16 mouse cellular contexts compared by ENCODE assay signal in the genomic region with DNA sequence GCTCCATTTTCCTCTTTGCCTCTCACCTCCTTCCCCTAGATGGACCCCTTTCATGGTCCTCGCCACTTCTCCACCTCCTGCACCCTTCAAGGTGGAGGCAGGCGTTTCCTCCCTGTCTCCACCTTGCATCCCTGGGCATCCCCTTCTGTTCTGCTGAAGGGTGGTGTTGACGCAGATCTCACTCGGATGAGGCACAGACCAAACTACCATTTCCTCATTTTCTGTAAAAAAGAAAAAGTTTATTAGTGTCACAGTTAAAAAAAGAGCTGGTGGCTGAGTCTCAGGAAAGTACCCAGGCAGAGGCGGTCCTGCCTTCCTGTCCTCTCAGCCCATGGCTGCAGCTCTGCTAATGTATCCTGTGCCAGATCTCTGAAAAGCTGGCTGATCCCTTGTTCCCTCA. TPM values are rescaled to one million over a fixed set of nuclear protein-coding genes. Genes with fewer than 3 reads are reported as not detected.
DNase-seq lines count a peak whose midpoint lies in the region; ATAC-seq and TF ChIP-seq lines count a peak whose summit lies in the region.
"Had no signal": no experiment of that assay in that cellular context is flagged by ENCODE, and none has a peak within 500 bp of the region (broad histone marks: within the 10 kb centered on the region; RNA-seq: fewer than 3 reads in every experiment).

No protein-coding gene starts in this region.

- H3K27ac ChIP-seq in liver, postnatal 0 days (ENCODE audit: low read depth), result peak overlapping the region; percentile 91
- H3K27ac ChIP-seq: forebrain, embryonic 12.5 days; kidney, postnatal 0 days; midbrain, embryonic 15.5 days had no signal

- peak overlapping the region; percentile 73 for H3K4me2 ChIP-seq in liver, postnatal 0 days (ENCODE audit: low read depth, low read length)
- H3K4me2 ChIP-seq: forebrain, embryonic 12.5 days; midbrain, embryonic 15.5 days had no signal

- no peaks in the 10 kb centered on the region for H3K9me3 ChIP-seq in G1E (replicated peaks)
- H3K9me3 ChIP-seq in liver, postnatal 0 days (ENCODE audit: low read length), result no peaks in the 10 kb centered on the region
- H3K9me3 ChIP-seq: forebrain, embryonic 12.5 days; midbrain, embryonic 15.5 days had no signal

- TF ChIP-seq EP300 in liver, postnatal 0 days (IDR thresholded peaks at IDR 0.05; ENCODE audit: low read depth), result no peak

- peak; percentile 35 for DNase-seq in kidney, postnatal 14 days
- DNase-seq in kidney, postnatal 4 days, result no peak
- DNase-seq in G1E (ENCODE audit: low spot score), result no peak
- no peak for DNase-seq in liver, postnatal 0 days
- DNase-seq in urinary bladder, postnatal 10 days (ENCODE audit: low spot score), result no peak
- no peak for DNase-seq in left cerebral cortex, adult 8-10 months (ENCODE audit: low spot score in 2 of 2)
- no peak for DNase-seq in urinary bladder, postnatal 36 days (ENCODE audit: low spot score in 2 of 2)
- DNase-seq: cerebellum, adult 8-10 months; lung, postnatal 10 days had no signal

- peak overlapping the region; percentile 69 for H3K9ac ChIP-seq in liver, postnatal 0 days (replicated peaks)
- H3K9ac ChIP-seq: forebrain, embryonic 12.5 days; midbrain, embryonic 15.5 days had no signal

- H3K36me3 ChIP-seq in G1E (replicated peaks), result peaks cover 31% of the 10 kb centered on the region
- peaks cover 5% of the 10 kb centered on the region; the same call in 1 of the 2 replicates for H3K36me3 ChIP-seq in liver, postnatal 0 days (replicated peaks; ENCODE audit: insufficient read depth, low read length)
- H3K36me3 ChIP-seq: forebrain, embryonic 12.5 days; midbrain, embryonic 15.5 days had no signal

- no peak for ATAC-seq in G1E (ENCODE audit: extremely low read depth, insufficient number of reproducible peaks, low FRiP score, poor library complexity, severe bottlenecking)
- ATAC-seq in granulocyte monocyte progenitor cell, adult 5-6 weeks (replicated peaks; ENCODE audit: poor library complexity, severe bottlenecking), result peak; percentile 53
- ATAC-seq in liver, postnatal 0 days, result no peak
- ATAC-seq: midbrain, embryonic 15.5 days had no signal

- no peaks in the 10 kb centered on the region for H3K27me3 ChIP-seq in G1E (ENCODE audit: insufficient read depth, low read length)
- no peaks in the 10 kb centered on the region for H3K27me3 ChIP-seq in liver, postnatal 0 days (ENCODE audit: insufficient read depth, low read length)
- H3K27me3 ChIP-seq: midbrain, embryonic 15.5 days had no signal

- TF ChIP-seq CTCF in G1E (IDR thresholded peaks at IDR 0.05; ENCODE audit: low read depth, low read length), result no peak
- no peak for TF ChIP-seq CTCF in liver, postnatal 0 days (IDR thresholded peaks at IDR 0.05; ENCODE audit: low read depth)

- peak overlapping the region; percentile 66; the same call in 1 of the 2 replicates for H3K4me3 ChIP-seq in G1E (ENCODE audit: low read depth, low read length)
- H3K4me3 ChIP-seq in liver, postnatal 0 days (ENCODE audit: low read depth, low read length), result peak overlapping the region; percentile 63
- H3K4me3 ChIP-seq: forebrain, embryonic 12.5 days; midbrain, embryonic 15.5 days had no signal

- peaks cover 75% of the 10 kb centered on the region for H3K4me1 ChIP-seq in G1E (ENCODE audit: insufficient read depth, low read depth, low read length)
- H3K4me1 ChIP-seq in liver, postnatal 0 days (ENCODE audit: insufficient read depth), result peaks cover 30% of the 10 kb centered on the region
- H3K4me1 ChIP-seq: forebrain, embryonic 12.5 days; midbrain, embryonic 15.5 days had no signal

- WGBS in liver, postnatal 0 days (ENCODE audit: insufficient replicate concordance), result 40% methylated on average over 5 of the region's 5 CpGs

RNA-seq across cellular contexts. Expression of a gene that starts 1.7 kb away (rescaled TPM):
- total RNA-seq in G1E (2014; fragmentation: Nextera tagmentation) (5.0 and 20.9 TPM in 2 replicates), G1E (2017) (3.3 and 4.2 TPM in 2 replicates)
- polyA plus RNA-seq in G1E (2012), result 10.3 and 11.7 TPM in 2 replicates
- total RNA-seq in granulocyte monocyte progenitor cell, adult 5-6 weeks (2014; fragmentation: Nextera tagmentation), result not detected in 2 replicates
- not detected in 2 replicates for total RNA-seq in granulocyte monocyte progenitor cell, adult 5-6 weeks (2017)
- 32.7 and 33.8 TPM in 2 replicates for polyA plus RNA-seq in liver, postnatal 0 days (2015; fragmentation: Nextera tagmentation; extraction: Ambion mirVana)
- under 1 TPM in 1 of 4 experiments, not detected in 3; 0.34 TPM for total RNA-seq in left cerebral cortex, adult 8-10 months (2022)
- total RNA-seq: ES-E14; gastrocnemius, postnatal 4 days had no signal
- polyA plus RNA-seq: forebrain, embryonic 12.5 days; kidney, postnatal 0 days; midbrain, embryonic 15.5 days; neural tube, embryonic 14.5 days had no signal

RNA-seq across cellular contexts. Expression of a gene that starts 10.3 kb away (rescaled TPM):
- total RNA-seq in G1E (2014; fragmentation: Nextera tagmentation), result 8.7 TPM in 2 replicates
- total RNA-seq in G1E (2017), result 0.29 TPM in 1 of 2 replicates, not detected in the other
- 0.07 and 0.09 TPM in 2 replicates for polyA plus RNA-seq in G1E (2012)
- total RNA-seq in granulocyte monocyte progenitor cell, adult 5-6 weeks (2014; fragmentation: Nextera tagmentation), result 0.53 and 0.99 TPM in 2 replicates
- 0.30 TPM in 1 of 2 replicates, not detected in the other for total RNA-seq in granulocyte monocyte progenitor cell, adult 5-6 weeks (2017)
- 0.33 and 0.48 TPM in 2 replicates for polyA plus RNA-seq in liver, postnatal 0 days (2015; fragmentation: Nextera tagmentation; extraction: Ambion mirVana)
- 1 to 10 TPM in 3 of 4 experiments, under 1 TPM in 1; 0.91 to 3.0 (median 1.8) TPM for total RNA-seq in left cerebral cortex, adult 8-10 months (2022)

RNA-seq across cellular contexts. Expression of a gene that starts 10.3 kb away (rescaled TPM):
- total RNA-seq in G1E (2014; fragmentation: Nextera tagmentation) (221 and 236 TPM in 2 replicates), G1E (2017) (95.8 and 105 TPM in 2 replicates)
- 189 and 211 TPM in 2 replicates for polyA plus RNA-seq in G1E (2012)
- 225 and 281 TPM in 2 replicates for total RNA-seq in granulocyte monocyte progenitor cell, adult 5-6 weeks (2014; fragmentation: Nextera tagmentation)
- total RNA-seq in granulocyte monocyte progenitor cell, adult 5-6 weeks (2017), result 152 and 176 TPM in 2 replicates
- 60.6 and 62.2 TPM in 2 replicates for polyA plus RNA-seq in liver, postnatal 0 days (2015; fragmentation: Nextera tagmentation; extraction: Ambion mirVana)
- total RNA-seq in left cerebral cortex, adult 8-10 months (2022), result 10 to 100 TPM; 12.2 to 23.8 (median 17.1) TPM

RNA-seq across cellular contexts. Expression of a gene that starts 17.2 kb away (rescaled TPM):
- total RNA-seq in G1E (2014; fragmentation: Nextera tagmentation) (16.5 and 27.3 TPM in 2 replicates), G1E (2017) (9.6 and 12.2 TPM in 2 replicates)
- 25.3 and 32.3 TPM in 2 replicates for polyA plus RNA-seq in G1E (2012)
- total RNA-seq in granulocyte monocyte progenitor cell, adult 5-6 weeks (2014; fragmentation: Nextera tagmentation), result 32.7 and 71.6 TPM in 2 replicates
- total RNA-seq in granulocyte monocyte progenitor cell, adult 5-6 weeks (2017), result 12.6 and 20.6 TPM in 2 replicates
- polyA plus RNA-seq in liver, postnatal 0 days (2015; fragmentation: Nextera tagmentation; extraction: Ambion mirVana), result 19.0 and 20.2 TPM in 2 replicates
- 10 to 100 TPM; 10.2 to 12.3 (median 11.4) TPM for total RNA-seq in left cerebral cortex, adult 8-10 months (2022)

RNA-seq across cellular contexts. Expression of a gene that starts 17.3 kb away (rescaled TPM):
- total RNA-seq in G1E (2014; fragmentation: Nextera tagmentation), result 8.5 and 43.8 TPM in 2 replicates
- total RNA-seq in G1E (2017), result 3.4 and 4.6 TPM in 2 replicates
- 18.5 and 26.9 TPM in 2 replicates for polyA plus RNA-seq in G1E (2012)
- 1.5 and 3.6 TPM in 2 replicates for total RNA-seq in granulocyte monocyte progenitor cell, adult 5-6 weeks (2014; fragmentation: Nextera tagmentation)
- total RNA-seq in granulocyte monocyte progenitor cell, adult 5-6 weeks (2017), result 0.95 and 1.8 TPM in 2 replicates
- 6.3 and 6.8 TPM in 2 replicates for polyA plus RNA-seq in liver, postnatal 0 days (2015; fragmentation: Nextera tagmentation; extraction: Ambion mirVana)
- 1 to 10 TPM in 2 of 4 experiments, under 1 TPM in 2; 0.50 to 1.3 (median 0.83) TPM for total RNA-seq in left cerebral cortex, adult 8-10 months (2022)
